Mouse (Mus musculus) T-cell, adult 2 months (primary cell): ENCODE results near the gene Olfr1418.
A peak's percentile ranks its signal among the peaks of the same experiment; 100 is the strongest.
"Not testable (repeated sequence)": the region's sequence is repeated elsewhere in the genome, so short reads cannot be mapped to it uniquely, and the experiment has no call there.

ENCODE experiments used
- DNase-seq: peaks from one replicate; pipeline ENCODE4 v3.0.0; 2022; ENCODE audit warnings: low spot score

Olfr1418 gene

DNA sequence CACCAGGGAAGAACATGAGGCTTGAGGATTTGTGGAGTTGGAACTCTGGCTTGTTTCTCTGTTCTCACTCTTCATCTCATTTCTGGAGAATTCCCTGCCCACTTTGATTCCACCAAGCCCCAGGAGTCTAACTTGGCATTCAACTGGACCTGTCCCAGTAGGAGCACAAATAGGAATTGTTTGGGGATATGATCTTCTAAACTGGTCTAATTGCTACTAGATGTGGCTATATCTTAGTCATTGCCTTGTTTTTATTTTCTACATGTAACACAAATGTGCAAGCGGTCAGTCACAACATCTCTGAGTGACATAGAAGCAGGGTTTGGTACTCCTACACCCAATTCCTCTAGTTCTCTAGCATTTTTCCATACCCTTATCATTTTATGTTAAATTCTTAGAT, at the start of gene Olfr1418:
Gene Olfr1418 (minus strand): TSS at position 101 of the 400 bp plus-strand sequence.
- no peak for DNase-seq

DNA sequence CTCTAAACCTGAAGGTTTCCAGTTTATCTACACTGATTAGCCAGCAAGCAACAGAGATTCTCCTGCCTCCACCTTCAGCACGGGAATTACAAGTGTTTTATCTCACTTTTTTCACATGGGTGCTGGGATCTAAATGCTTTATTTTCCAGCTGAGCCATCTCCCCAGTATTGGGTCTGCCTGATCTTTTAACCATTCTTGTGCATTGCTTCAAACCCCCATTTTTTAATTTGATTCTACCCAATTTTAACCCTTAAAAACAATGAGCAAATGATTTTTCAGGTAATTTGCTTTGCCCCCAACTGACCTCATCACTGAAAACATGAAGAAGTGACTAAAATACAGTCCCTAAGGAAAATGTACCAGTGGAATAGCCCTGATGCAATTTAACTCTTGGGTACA, 25.4 kb upstream of the Olfr1418 start, which contains the start of gene Olfr1420:
Gene Olfr1420 (plus strand): TSS at position 301 of the 400 bp plus-strand sequence.
- no peak for DNase-seq

DNA sequence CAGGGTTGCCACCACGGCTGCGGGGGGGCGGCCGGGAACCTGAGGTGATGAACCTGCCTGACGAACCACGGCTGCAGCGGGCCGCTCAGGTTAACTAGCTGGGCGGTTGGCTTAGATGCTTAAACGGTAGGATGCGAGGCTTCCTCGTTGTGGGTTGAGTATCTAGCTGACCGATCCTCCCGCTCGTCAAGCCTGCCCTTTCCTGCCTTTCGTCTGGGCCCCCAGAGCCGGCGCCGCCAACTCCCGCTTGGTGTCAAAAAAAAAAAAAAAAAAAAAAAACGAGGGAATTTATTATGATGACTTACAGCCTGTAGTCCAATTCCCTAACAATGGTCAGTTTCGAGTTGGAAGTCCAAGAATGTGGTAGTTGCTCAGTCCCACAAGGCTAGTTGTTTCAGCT, 17.5 kb upstream of the Olfr1418 start:
- DNase-seq, result not testable (repeated sequence)

DNA sequence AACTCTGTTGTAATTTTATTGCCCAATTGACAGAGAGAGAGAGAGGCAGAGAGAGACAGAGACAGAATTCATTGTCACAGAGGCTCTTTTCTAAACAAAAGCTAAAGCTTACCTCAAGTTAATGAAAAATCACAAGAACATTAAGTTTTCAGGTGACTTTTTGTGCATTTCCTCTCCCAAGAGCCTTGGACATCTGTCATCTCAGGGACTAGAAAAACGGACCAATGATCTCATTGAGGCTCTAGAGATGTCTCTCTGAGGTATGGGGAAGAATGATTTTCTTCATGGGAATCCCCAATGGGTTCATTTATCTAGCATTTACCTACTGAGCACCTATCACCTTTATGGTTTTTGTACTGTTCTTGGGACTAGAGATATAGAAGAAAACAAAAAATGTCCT, 14.1 kb upstream of the Olfr1418 start, which contains the start of gene Olfr1419:
Gene Olfr1419 (minus strand): TSS at position 101 of the 400 bp plus-strand sequence.
- DNase-seq, result no peak

DNA sequence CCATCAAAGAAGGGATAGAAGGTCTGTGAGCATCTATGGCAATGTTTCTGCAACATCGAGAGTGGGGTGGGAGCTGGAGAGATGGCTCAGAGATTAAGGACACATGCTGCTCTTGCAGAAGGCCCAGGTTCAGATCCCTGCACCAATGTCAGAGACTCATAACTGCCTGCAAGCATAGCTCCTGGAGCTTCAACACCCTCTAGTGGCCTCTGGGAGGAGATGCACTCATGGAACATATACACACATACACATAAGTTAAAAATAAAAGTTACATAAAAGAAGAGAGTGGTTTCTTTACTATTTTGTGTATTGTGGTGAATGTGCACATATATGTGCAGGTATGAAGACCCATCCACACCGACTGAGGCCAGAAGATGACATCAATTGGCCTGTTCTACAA, 7.0 kb upstream of the Olfr1418 start:
- DNase-seq, result no peak

DNA sequence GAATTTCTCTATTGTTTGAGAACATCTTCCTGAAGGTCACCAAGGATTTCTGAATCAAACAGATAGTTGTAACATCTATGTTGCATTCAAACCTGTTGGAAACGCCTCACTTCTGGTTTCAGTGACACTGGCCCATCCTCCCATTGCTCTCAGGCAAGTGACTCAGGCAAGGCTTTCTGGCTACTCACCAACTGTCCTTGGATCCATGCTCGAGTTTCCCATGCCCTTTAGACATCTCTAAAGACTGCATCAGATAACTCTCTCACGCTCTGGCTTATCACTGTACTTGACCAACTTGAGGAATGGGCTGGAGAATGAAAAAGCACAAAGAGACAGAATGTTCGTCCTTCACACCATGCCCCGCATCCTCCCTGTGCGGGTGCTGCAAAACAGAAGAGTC, 4.4 kb downstream of the Olfr1418 start:
- DNase-seq, result no peak

DNA sequence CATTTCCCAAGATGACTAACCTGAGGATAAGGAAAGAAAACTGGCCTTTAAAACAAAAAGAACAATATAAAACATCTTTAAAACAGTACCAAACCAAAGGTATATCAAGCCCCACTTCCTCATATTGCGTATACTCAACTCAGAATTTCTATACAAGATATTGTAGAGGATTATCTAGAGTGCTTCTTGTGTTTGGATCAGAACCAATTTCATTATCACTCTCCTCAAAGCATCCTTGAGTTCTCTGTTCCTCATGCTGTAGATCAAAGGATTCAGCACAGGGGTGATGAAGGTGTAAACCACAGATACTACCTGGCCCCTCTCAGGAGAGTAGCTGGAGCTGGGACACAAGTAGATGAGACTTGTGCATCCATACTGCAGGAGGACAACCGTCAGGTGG, 6.0 kb downstream of the Olfr1418 start:
- DNase-seq, result no peak

DNA sequence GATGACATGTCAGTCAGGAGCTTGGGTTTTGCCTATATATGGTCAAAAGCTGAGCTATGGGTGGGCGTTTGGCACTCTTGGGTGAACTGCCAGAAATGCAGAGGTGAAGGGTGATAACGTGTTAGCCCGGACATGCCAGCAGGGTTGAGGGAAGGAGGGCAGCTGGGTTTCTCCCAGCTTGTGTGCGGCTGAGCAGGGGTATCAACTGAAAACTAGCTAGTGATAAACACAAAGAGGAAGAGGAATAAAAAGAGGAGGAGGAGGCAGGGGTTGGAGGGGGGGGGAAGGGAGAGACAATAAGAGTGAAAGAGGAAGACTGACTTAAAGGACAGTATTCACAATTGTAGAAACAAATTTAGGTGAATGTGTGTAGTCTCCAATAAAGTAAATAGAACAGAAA, 8.2 kb downstream of the Olfr1418 start:
- DNase-seq, result no peak

DNA sequence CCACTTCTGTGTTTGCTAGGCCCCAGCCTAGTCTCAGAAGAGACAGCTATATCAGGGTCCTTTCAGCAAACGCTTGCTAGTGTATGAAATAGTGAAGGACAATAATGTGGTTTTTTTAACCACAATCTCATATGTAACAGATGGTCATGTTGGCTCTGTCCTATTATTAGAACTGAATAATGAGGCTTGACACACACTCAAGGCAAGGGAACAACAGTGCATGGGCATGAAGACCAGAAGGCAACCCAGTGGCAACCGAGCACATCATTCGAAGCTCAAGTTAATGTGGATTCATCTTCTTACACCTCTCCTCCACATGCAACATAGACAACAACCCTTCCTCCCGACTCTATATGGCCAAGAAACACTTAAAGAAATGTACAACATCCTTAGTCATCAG, 14.5 kb downstream of the Olfr1418 start:
- DNase-seq, result no peak

DNA sequence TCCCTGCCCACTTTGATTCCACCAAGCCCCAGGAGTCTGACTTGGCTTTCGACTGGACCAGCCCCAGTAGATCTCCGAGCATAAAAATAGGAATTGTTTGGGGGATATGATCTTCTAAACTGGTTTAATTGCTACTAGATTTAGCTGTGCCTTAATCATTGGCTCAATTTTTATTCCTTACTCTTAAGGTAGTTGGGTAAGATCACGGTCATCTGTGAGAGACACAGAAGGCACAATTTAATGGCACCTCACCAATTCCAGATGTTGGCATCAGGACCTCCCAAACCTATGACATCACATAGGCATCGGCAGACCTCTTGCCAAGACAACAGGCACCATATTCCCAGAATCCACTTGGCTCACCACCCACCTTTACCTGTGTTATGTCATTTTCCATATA, 21.7 kb downstream of the Olfr1418 start, which contains the start of gene Olfr1417:
Gene Olfr1417 (minus strand): TSS at position 101 of the 400 bp plus-strand sequence.
- DNase-seq, result no peak

DNA sequence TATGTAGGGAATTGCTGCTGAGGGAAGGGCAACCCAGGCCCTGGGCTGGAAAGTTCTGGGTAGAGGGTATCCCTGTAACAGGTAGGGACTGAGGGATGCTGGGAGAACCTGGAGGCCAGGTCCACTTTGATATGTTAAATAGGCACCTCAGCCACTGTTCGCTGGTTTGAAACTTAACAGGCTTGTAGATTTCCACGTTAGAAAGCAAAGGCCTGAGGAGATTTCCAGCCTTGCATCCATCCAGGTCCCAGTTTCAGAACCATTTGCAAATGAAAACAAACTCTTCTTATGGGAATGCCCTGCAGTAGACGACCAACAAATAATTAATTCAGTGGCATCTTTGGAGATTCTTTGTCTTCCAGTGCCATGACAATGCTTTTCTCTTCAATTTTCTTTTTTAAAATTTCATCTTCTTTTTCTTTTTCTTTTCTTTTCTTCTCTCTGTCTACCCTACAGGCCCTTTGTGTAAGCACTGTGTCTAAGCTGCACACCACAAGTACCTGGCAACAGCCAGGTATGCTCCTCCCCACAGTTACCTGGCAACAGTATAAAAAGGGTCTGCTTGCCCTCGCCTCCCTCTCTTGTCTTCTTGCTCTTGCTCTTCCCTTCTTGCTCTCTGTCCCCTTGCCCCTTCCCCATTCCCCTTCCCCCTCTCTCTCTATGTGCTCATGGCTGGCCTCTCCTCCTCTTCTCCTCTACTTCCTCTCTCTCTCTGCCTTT, 37.4 kb downstream of the Olfr1418 start:
- no peak for DNase-seq

DNA sequence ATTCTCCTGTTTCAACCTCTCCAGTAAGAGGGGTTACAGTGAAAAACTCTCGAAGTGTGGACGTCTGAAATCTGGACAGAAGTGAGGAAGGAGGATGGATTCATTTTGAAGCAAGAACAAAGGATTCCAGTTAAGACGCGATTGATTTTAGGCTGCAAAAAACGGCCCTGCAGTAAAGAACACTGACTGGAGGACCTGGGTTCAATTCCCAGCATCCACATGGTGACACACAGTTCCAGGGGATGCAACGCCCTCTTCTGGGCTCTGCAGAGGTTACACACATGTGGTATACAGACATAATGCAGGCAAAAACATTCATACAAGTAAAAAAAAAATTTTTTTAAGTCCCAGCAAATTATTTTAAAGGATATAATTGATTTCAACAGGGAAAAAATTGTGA, 40.7 kb downstream of the Olfr1418 start:
- no peak for DNase-seq

DNA sequence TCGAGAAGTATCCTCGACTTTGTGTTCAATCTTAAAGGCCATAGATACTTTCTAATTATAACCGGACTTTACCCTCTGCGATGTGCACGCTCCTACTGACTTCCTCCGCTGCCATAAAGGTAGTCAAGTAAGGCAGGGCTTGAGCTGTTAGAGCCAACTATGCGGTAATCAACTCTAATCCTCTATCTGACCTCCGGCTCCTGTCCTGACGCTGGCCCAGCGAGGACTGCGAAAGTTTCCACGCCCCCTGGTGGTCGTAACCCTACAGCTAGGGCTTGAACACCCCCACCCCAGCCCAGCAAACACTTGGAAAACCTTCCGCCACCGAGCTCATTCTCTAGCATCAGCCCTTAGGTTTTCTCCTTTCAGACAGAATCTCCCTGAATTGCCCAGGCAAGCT, 41.1 kb downstream of the Olfr1418 start:
- DNase-seq, result peak; percentile 42

DNA sequence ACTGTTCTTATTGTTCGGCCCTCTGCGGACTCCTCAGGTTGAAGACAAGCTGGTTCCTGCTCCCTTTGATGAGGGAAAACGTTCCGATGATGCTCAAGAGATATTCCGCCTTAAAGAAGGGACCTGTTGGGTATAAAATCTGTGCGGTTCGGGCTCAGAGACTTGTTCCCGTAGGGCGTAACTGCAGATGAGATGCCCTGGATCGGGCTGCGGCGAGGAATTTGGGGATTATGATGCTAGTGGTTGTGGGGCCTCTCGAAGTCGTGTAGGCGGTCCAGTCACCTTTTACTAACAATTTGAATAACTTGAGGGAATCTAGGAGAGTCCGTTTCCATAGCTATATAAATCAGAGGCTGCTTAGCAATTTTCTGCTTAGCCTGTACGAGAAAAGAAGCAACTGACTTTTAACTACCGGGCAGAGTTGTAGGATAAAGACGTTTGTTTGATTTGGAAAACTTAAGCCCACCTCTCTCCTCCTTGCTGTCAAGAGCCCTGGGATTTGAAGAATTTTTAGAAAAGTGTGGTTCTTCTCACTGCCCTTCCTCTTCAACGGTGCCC, 41.6 kb downstream of the Olfr1418 start, which contains the start of gene Stx3:
Gene Stx3 (minus strand): TSS at position 261 of the 558 bp plus-strand sequence.
- DNase-seq, result no peak

DNA sequence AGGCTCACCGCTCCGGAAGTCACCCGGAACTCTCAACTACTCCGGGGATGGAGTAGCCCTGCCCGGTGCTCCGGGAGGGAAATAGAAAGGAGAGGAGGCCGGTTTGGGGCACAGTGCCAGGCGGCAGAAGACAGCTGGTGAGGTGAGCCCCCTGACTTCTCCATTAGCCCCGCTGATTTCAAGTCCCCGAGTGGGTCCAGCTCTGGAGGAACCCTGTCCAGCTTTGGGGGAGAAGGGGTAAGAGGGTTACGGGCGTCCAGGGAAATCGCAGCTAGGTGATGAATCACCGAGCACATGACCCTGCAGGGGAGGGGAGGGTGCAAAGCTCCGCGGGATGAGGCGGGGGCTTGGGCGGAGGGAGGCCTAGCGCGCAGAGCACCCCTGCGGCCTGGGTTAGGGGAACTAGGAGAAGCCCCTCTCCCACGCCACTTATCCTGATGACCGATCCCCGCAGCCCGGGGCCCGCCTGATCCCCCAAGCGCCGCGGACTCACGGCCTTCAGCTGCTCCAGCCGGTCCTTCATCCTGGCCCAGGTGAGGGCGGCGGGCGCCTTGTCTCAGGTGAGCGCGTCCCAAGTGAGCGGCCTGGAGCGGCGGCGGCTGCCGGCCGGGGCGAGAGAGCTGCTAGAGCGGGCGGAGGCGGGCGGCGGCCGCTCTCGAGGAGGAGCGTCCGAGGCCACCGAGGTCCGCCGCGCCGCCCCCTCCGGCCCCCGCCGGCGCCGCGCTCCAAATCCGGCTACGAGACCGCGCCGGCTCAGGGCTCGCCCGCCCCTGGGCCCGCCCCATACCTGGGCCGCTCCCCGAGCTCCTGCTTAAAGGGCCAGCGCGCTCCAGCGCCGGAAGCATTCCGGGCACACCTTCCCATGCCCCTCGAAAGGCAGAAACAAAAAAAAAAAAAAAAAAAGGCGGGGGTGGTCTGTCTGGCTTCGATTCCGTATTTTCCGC, 42.4 kb downstream of the Olfr1418 start:
- peak; percentile 37 for DNase-seq

DNA sequence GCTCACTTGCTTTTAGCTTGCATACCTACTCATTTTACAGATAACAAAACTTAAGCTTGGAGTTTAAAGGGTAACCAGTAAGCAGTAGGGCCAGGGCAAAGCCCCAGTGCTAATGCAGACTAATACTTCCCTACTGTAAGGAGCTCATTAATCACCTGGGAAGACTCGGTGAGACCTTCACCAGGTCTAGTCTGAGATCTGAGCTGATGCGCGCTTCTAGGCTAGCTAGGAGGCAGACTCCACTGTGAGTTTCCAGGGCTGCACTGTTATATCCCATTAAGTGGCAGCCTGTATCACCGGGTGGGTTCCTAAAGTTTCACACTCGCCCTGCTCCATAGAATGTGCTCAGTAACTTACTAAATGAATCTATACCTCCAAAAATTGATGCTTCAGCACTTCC, 43.3 kb downstream of the Olfr1418 start:
- DNase-seq, result no peak

DNA sequence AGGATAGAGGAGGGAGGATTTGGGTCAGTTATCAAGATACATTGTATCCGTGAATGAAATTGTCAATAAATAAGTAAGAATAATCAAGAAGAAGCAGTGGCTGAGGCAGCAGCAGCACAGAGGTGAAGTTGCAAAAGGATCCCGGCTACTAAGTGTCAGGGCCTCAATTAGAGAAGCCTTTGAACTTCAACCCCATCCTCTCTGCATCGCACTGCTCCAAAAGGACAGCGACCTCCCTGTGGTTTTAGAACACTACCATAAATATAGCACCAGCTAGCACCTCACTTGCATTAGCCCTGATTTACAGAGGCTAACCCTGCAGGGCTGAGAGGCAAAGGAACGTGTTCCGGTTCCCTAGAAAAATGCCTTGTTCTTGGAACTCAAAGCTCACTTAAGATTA, 44.2 kb downstream of the Olfr1418 start:
- no peak for DNase-seq

DNA sequence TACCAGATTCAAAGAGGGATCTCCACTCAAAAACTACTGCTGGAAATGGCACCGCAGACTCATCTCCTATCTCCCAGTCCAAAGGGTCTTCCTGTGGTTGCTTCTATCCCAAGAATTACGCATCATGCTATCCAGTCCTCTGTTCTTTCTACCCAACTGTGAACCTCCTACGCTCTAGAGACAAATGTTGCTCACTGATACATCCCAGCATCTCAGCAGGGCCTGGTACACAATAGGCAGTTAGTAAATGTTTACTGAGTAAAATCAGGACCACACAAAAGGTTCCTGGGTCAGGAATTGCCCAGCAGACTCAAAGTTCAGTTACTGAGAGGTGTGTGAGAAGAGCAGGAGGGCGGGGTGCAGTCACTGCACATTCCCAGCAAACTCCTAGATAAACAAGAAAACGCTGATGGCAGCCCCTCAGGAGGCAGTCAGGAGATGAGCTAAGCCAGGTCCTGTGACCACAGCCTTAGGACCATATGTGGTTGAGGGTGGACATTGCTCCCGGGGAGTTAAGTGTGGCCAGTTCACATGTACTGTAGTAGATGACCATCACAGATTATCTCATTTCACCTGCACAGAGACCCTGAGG, 46.0 kb downstream of the Olfr1418 start:
- no peak for DNase-seq

DNA sequence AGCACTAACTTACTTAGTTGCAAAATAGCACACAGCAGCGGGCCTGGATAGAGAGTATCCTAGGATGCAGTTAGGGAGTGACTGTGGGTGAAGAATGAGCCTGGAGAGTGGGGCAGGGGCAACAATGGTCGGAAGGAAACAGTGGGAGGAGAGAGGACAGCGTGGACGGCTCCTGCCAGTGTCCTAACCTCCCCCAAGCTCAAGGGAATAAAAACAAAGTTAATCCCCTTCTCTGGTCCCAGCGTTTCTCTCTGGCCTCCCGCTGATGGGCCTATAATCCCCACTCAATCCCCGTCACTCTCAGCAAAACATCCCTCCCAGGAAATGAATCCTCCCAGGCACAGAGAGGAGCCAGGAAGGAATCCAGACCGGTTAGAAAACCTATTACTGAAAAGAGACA, 47.2 kb downstream of the Olfr1418 start:
- DNase-seq, result no peak

DNA sequence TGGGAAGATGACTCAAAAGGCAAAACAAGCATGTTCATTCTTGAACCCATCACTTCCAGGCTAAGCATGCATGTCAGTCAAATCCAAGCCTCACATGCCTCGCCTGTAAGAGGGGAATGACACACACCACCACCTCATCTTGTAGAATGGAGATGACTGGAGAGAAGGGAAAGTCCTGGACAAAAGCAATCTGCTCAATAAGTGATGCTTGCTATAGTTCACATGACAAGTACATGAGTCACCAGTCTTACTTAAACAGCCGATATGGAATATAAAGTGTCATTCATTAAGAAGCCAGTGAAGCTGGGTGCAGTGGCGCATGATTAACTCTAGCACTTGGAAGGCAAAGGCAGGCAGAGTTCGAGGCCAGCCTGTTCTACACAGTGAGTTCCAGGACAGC, 47.7 kb downstream of the Olfr1418 start:
- no peak for DNase-seq

DNA sequence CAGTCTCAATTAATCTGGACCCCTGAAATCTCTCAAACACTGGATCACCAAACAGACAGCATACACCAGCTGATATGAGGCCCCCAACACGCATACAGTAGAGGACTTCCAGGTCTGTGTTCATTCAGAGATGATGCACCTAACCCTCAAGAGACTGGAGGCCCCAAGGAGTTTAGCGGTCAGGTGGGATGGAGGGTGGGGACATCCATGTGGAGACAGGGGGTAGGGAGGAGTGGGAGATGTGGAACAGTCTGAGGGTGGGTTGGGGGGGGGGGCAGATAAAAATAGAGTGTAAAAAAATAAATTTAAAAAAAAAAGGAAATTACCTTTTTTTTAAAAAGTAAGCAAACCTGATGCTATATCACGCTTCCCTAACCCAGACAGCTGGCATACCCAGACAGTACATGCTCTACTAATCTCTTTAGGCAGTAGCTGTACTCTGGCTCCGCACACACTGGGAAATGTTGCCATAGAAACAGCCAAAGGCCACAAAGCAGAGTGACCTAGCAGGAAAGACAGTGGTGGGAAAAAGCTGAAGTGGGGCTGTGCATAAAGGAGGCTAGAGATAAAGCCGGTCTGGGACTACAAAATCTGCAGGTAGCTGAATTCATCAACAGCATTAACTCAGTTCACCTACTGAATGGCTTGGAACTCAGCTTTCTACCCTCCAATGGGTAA, 49.0 kb downstream of the Olfr1418 start:
- DNase-seq, result no peak

DNA sequence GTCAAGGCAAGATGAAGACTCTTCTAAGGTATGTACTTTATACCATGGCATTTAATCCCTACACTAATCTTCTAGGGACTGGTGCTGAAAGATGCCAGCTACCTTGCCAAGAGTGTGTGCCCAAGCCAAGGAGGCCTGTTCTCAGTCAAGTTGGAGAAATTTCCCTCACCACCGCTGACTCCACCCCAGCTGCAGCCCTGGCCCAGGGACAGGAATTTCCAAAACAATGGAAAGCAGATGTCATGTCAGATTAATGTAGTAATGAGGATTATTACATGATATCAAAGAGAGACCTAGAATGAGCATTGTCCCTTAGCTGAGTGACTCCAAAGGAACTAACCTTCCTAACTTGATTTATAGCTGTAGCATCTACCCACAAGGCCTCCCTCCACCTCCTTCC, 50.0 kb downstream of the Olfr1418 start:
- no peak for DNase-seq
